Mouse (Mus musculus) small intestine, adult 2 months (tissue): ENCODE data around the gene Por.

Experiments used
- CTCF ChIP-seq: fragments of 200-500 bp; IDR thresholded peaks from 2 replicates; pipeline ENCODE4 v1.5.1; 2012; ENCODE audit warnings: low read depth, mild to moderate bottlenecking, control low read depth, inconsistent platforms, low read length, moderate library complexity, mixed read lengths; ENCODE audit not compliant: insufficient replicate concordance, insufficient read length; ENCODE audit errors: extremely low read depth
- POLR2A ChIP-seq: fragments of 200-500 bp; IDR thresholded peaks from 2 replicates; pipeline ENCODE4 v1.6.1; 2012; ENCODE audit warnings: low read depth, mild to moderate bottlenecking, control low read depth, inconsistent platforms, low read length, moderate library complexity

GRCm38 (mm10) chr5:135721076-135721475 is 51.2 kb downstream of the Por start:
- no peak for TF ChIP-seq POLR2A
- no peak for TF ChIP-seq CTCF
